Mouse (Mus musculus): ENCODE results near the gene Ar. TPM values are rescaled to one million over a fixed set of nuclear protein-coding genes. Genes with fewer than 3 reads are reported as not detected.

The Ar gene
- polyA plus RNA-seq, 1 experiment, result 0.08 TPM

GRCm38 (mm10) chrX:98301924-98302323 lies 153.4 kb downstream of the Ar start:
- TF ChIP-seq CTCF (IDR thresholded peaks at IDR 0.05; ENCODE audit: extremely low read depth, insufficient read length, insufficient replicate concordance, low read depth, low read length) (no peak), POLR2A (IDR thresholded peaks at IDR 0.05; ENCODE audit: low read depth, low read length) (no peak)
- no peaks in the 10 kb centered on the region for H3K4me1 ChIP-seq (ENCODE audit: control insufficient read depth, insufficient read depth, insufficient read length, low read length)
- WGBS, result 62% methylated on average over 2 of the region's 2 CpGs
- no peaks in the 10 kb centered on the region for H3K27me3 ChIP-seq (ENCODE audit: control insufficient read depth, insufficient read depth, low read length)
- H3K27ac ChIP-seq (ENCODE audit: insufficient read depth, low read depth, low read length), result no peak overlapping the region
- H3K36me3 ChIP-seq (ENCODE audit: control insufficient read depth, insufficient read depth, low read length), result no peaks in the 10 kb centered on the region
- H3K4me3 ChIP-seq (ENCODE audit: low read depth, low read length), result no peak overlapping the region

DNA sequence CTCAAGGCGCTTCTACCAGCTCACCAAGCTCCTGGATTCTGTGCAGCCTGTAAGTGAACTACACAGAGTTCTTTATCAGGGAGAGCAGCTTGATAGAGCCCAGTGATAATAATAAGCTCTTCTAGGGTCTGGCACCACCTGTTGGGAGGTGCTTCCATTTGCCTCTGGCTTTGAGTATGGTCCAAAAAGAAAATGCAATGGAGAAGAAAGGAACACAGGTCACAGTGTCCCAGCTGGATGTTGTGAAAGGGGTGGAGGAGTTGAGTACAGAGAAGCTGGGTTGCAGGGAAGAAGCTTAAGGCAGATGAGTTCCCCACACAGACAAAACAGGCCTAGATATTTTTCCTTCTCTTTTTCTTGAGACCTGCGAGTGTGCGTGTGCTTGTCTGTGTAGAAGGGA lies 167.4 kb downstream of the Ar start:
- WGBS, result 90% methylated on average over 3 of the region's 3 CpGs

DNA sequence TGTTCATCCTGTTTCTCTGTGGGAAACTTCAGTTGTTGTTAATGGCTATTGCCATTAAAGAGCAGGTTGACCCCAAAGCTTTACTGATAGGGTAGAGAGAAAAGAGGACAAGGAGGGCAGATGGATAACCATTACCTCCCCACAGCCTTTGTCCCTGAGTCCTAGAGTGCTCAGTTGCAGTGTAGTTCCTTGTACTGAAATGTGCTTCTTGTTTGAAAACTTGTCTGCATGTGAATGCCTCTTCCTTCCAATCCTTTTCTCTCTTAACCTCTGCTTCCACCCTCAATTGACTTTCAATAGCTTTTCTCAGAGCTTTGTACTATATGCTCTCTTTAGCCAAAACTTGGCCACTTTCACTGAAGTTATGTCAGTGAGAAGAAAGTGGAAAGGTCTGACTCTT lies 168.9 kb downstream of the Ar start:
- H3K27me3 ChIP-seq (ENCODE audit: control insufficient read depth, insufficient read depth, low read length), result no peaks in the 10 kb centered on the region
- no peak overlapping the region for H3K27ac ChIP-seq (ENCODE audit: insufficient read depth, low read depth, low read length)

More for the DNA sequence above, 167.4 kb downstream of the Ar start:
- Histone ChIP-seq H3K27me3 (ENCODE audit: control insufficient read depth, insufficient read depth, low read length) (no peaks in the 10 kb centered on the region), H3K4me3 (ENCODE audit: low read depth, low read length) (no peak overlapping the region), H3K4me1 (ENCODE audit: control insufficient read depth, insufficient read depth, insufficient read length, low read length) (no peaks in the 10 kb centered on the region), H3K27ac (ENCODE audit: insufficient read depth, low read depth, low read length) (no peak overlapping the region), H3K36me3 (ENCODE audit: control insufficient read depth, insufficient read depth, low read length) (no peaks in the 10 kb centered on the region)
- TF ChIP-seq POLR2A (IDR thresholded peaks at IDR 0.05; ENCODE audit: low read depth, low read length) (no peak), CTCF (IDR thresholded peaks at IDR 0.05; ENCODE audit: extremely low read depth, insufficient read length, insufficient replicate concordance, low read depth, low read length) (no peak)

GRCm38 (mm10) chrX:98323105-98323504 lies 174.5 kb downstream of the Ar start:
- H3K27ac ChIP-seq (ENCODE audit: insufficient read depth, low read depth, low read length), result no peak overlapping the region
- no peak overlapping the region for H3K4me3 ChIP-seq (ENCODE audit: low read depth, low read length)
- WGBS, result 84% methylated on average over 2 of the region's 2 CpGs

More for the DNA sequence above, 168.9 kb downstream of the Ar start:
- TF ChIP-seq POLR2A (IDR thresholded peaks at IDR 0.05; ENCODE audit: low read depth, low read length), result no peak
- TF ChIP-seq CTCF (IDR thresholded peaks at IDR 0.05; ENCODE audit: extremely low read depth, insufficient read length, insufficient replicate concordance, low read depth, low read length), result no peak
- Histone ChIP-seq H3K4me1 (ENCODE audit: control insufficient read depth, insufficient read depth, insufficient read length, low read length) (no peaks in the 10 kb centered on the region), H3K36me3 (ENCODE audit: control insufficient read depth, insufficient read depth, low read length) (no peaks in the 10 kb centered on the region), H3K4me3 (ENCODE audit: low read depth, low read length) (no peak overlapping the region)

DNA sequence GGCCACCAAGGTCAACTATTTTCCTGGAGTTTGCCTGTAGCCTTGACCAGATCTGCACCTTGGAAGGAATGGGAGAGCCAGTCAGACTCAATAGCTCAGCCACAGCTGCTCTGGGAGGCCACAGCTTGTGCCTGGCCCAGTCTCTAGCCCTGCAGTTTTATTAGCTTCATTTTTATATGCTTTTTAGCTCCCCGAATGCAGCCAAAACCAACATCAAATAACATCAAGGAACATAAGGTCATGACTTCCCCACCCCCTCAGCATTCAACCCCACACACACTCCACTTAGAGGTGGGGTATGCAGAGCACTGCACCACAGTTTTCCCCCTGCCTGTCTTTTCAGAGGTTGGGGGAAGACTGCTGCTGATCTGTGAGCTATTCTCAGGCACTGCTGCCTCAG lies 198.9 kb downstream of the Ar start:
- Histone ChIP-seq H3K4me3 (ENCODE audit: low read depth, low read length) (no peak overlapping the region), H3K27me3 (ENCODE audit: control insufficient read depth, insufficient read depth, low read length) (no peaks in the 10 kb centered on the region), H3K4me1 (ENCODE audit: control insufficient read depth, insufficient read depth, insufficient read length, low read length) (no peaks in the 10 kb centered on the region), H3K36me3 (ENCODE audit: control insufficient read depth, insufficient read depth, low read length) (no peaks in the 10 kb centered on the region), H3K27ac (ENCODE audit: insufficient read depth, low read depth, low read length) (no peak overlapping the region)
- 55% methylated on average over 1 of the region's 1 CpGs for WGBS
- no peak for TF ChIP-seq CTCF (IDR thresholded peaks at IDR 0.05; ENCODE audit: extremely low read depth, insufficient read length, insufficient replicate concordance, low read depth, low read length)
- no peak for TF ChIP-seq POLR2A (IDR thresholded peaks at IDR 0.05; ENCODE audit: low read depth, low read length)

More at GRCm38 (mm10) chrX:98323105-98323504, 174.5 kb downstream of the Ar start:
- no peaks in the 10 kb centered on the region for H3K36me3 ChIP-seq (ENCODE audit: control insufficient read depth, insufficient read depth, low read length)
- TF ChIP-seq POLR2A (IDR thresholded peaks at IDR 0.05; ENCODE audit: low read depth, low read length), result no peak
- no peak for TF ChIP-seq CTCF (IDR thresholded peaks at IDR 0.05; ENCODE audit: extremely low read depth, insufficient read length, insufficient replicate concordance, low read depth, low read length)
- H3K4me1 ChIP-seq (ENCODE audit: control insufficient read depth, insufficient read depth, insufficient read length, low read length), result no peaks in the 10 kb centered on the region
- H3K27me3 ChIP-seq (ENCODE audit: control insufficient read depth, insufficient read depth, low read length), result no peaks in the 10 kb centered on the region

DNA sequence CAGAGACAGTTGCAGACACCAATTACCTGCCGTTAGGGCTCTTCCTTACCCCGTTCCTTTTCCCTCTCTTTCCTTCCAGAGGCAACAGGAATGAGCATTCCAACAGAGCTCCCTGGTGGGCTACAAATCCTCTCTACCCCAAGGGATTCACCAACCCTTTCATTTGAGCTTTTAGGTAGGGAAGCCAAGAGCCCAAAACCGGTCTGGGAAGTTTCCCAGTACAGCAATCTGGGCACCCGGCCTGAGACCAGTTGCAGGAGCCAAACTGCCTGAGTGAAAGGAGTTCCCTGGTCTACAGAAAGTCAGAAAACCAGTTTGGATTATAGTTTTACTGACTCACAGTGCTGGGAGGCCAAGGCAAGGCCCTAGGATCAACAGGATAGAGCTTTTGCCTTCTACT lies 199.5 kb downstream of the Ar start:
- no peaks in the 10 kb centered on the region for H3K27me3 ChIP-seq (ENCODE audit: control insufficient read depth, insufficient read depth, low read length)
- H3K36me3 ChIP-seq (ENCODE audit: control insufficient read depth, insufficient read depth, low read length), result no peaks in the 10 kb centered on the region
- WGBS, result 43% methylated on average over 4 of the region's 4 CpGs
- H3K4me1 ChIP-seq (ENCODE audit: control insufficient read depth, insufficient read depth, insufficient read length, low read length), result no peaks in the 10 kb centered on the region
- TF ChIP-seq POLR2A (IDR thresholded peaks at IDR 0.05; ENCODE audit: low read depth, low read length) (no peak), CTCF (IDR thresholded peaks at IDR 0.05; ENCODE audit: extremely low read depth, insufficient read length, insufficient replicate concordance, low read depth, low read length) (no peak)
- H3K4me3 ChIP-seq (ENCODE audit: low read depth, low read length), result no peak overlapping the region
- no peak overlapping the region for H3K27ac ChIP-seq (ENCODE audit: insufficient read depth, low read depth, low read length)
